Mouse (Mus musculus) midbrain, embryonic 14.5 days (tissue): Measurements from ENCODE around the gene Simc1. TPM values are rescaled to one million over a fixed set of nuclear protein-coding genes. Genes with fewer than 3 reads are reported as not detected.

Experiments used
- ATAC-seq: fragments of 200-750 bp; cut with Nextera tagmentation; 2 replicates; pipeline ENCODE4 v1.8.0; 2017; ENCODE audit warnings: moderate number of reproducible peaks, moderate library complexity; ENCODE audit not compliant: low FRiP score, low TSS enrichment
- DNase-seq: peaks from one replicate; pipeline ENCODE4 v3.0.0-alpha.2; 2015
- H3K27ac ChIP-seq: fragments of 300-500 bp; sonication (generic); replicated peaks from 2 replicates; pipeline ENCODE4 v1.5.1; 2014; ENCODE audit warnings: mild to moderate bottlenecking, low read depth, low read length, moderate library complexity
- H3K27me3 ChIP-seq: fragments of 300-500 bp; sonication (generic); 2 replicates; pipeline ENCODE4 v1.6.1; 2014; ENCODE audit warnings: low read length, control low read depth, mixed read lengths; ENCODE audit not compliant: control insufficient read depth, insufficient read depth
- H3K36me3 ChIP-seq: fragments of 300-500 bp; sonication (generic); 2 replicates; pipeline ENCODE4 v1.6.1; 2014; ENCODE audit warnings: low read length, control low read depth; ENCODE audit not compliant: control insufficient read depth, insufficient read depth
- H3K4me1 ChIP-seq: fragments of 300-500 bp; sonication (generic); 2 replicates; pipeline ENCODE4 v1.6.1; 2014; ENCODE audit warnings: mild to moderate bottlenecking, antibody characterized with exemption, low read length, control low read depth; ENCODE audit not compliant: control insufficient read depth, insufficient read depth
- H3K4me2 ChIP-seq: fragments of 300-500 bp; sonication (generic); 2 replicates; pipeline ENCODE4 v1.6.1; 2014; ENCODE audit warnings: mild to moderate bottlenecking, low read length, moderate library complexity
- H3K4me3 ChIP-seq: fragments of 300-500 bp; sonication (generic); replicated peaks from 2 replicates; pipeline ENCODE4 v1.5.1; 2014; ENCODE audit warnings: low read depth, low read length
- H3K9ac ChIP-seq: fragments of 300-500 bp; sonication (generic); replicated peaks from 2 replicates; pipeline ENCODE4 v1.6.1; 2014; ENCODE audit warnings: mild to moderate bottlenecking, low read length, moderate library complexity
- H3K9me3 ChIP-seq: fragments of 300-500 bp; sonication (generic); 2 replicates; pipeline ENCODE4 v1.6.1; 2016; ENCODE audit warnings: low read length, control low read depth, mixed read lengths; ENCODE audit not compliant: control insufficient read depth
- WGBS: fragments of 180-500 bp; shearing (Covaris S2); extraction: QIAGEN DNeasy Blood & Tissue Kit; methylation state at CpG from one replicate; pipeline ENCODE4 v1.1.7; 2014; 5-methylcytosine and 5-hydroxymethylcytosine counted together
- polyA plus RNA-seq: library from polyadenylated mRNA; unstranded; fragments of >200 nt; fragmentation: Nextera tagmentation; extraction: Ambion mirVana; gene quantifications from 2 replicates; pipeline ENCODE4 v1.2.1, GENCODE M21; 2014

Gene Simc1
- polyA plus RNA-seq, result 23.3 and 27.9 TPM in 2 replicates

DNA sequence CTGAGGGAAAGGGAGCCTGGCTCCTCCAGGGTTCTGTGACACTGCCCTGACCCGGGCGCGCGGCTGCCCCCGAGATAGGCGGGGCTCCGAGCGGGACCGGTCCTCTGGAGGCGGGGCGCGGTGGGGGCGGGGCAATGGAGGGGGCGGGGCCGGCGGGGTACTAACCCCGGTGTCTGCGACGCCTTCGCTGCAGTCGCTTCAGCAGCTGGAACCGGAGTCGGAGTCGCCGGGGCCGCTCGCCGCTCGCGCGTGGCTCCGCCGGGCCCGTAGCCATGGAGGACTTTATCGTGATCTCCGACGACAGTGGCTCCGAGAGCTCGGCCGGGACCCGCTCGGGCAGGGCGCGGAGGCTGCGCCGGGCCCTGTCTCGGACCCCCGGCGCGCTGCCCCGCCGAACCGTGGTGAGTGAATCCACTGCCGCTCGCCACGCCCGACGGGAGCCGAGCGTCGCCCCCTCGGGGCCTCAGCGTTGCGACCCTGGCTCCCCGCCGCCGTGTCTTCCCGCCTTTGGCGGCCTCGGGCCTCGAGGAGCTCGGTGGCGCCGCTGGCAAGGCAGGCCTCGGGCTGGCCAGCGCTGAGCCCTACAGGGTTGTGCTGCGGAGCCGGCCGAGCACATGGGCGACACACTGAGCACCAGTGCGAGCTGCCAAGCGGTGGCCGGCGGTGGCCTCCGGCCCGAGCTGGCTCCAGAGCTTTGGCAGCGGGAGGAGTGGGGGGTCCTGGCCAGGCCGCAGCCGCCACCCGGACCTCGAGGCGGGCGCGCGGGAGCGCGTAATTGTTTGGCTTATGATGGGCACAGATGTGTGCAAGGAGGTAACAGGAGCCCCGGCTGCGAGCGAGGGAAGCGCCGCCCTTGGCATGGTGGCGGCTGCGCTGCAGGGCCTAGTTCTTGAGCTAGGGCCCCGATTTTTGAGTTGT, at the start of gene Simc1:
Gene Simc1, plus strand, starts transcription at position 176 of the 918 bp plus-strand sequence.
- H3K4me2 ChIP-seq, result peak within 1 kb of the TSS; percentile 61
- peak within 1 kb of the TSS; percentile 77 for H3K4me3 ChIP-seq
- H3K27me3 ChIP-seq, result no peaks in the 10 kb centered on the region
- ATAC-seq (peak; percentile 91), DNase-seq (peak; percentile 81)
- H3K27ac ChIP-seq, result peak within 1 kb of the TSS; percentile 83
- H3K9me3 ChIP-seq, result no peaks in the 10 kb centered on the region
- under 1% methylated on average over 103 of the region's 105 CpGs for WGBS
- no peaks in the 10 kb centered on the region for H3K36me3 ChIP-seq
- peak within 1 kb of the TSS; percentile 87 for H3K9ac ChIP-seq
- H3K4me1 ChIP-seq, result peaks cover 16% of the 10 kb centered on the region

DNA sequence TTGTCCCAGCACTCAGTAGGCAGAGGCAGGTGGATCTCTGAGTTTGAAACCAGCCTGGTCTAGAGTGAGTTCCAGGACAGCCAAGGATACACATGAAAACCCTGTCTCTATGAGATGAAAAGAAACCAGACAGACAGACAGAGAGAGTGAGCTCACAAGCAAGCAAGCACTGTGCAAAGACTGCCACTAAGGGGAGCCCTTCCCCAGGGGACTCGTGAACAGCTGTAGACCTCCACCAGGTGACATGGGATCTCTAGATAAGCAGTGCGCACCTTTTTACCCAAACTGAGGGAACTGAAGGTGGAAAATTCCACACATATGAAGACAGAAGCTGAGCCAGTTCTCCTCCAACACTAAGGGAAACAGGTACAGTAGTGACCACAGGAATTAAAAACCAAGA, 46.5 kb upstream of the Simc1 start:
- Histone ChIP-seq H3K36me3 (peaks cover 64% of the 10 kb centered on the region), H3K9me3 (no peaks in the 10 kb centered on the region), H3K4me1 (no peaks in the 10 kb centered on the region), H3K27me3 (no peaks in the 10 kb centered on the region), H3K9ac (no peak overlapping the region), H3K4me3 (no peak overlapping the region), H3K4me2 (no peak overlapping the region), H3K27ac (no peak overlapping the region)
- 78% methylated on average over 2 of the region's 2 CpGs for WGBS
- no peak for DNase-seq
- no peak for ATAC-seq

DNA sequence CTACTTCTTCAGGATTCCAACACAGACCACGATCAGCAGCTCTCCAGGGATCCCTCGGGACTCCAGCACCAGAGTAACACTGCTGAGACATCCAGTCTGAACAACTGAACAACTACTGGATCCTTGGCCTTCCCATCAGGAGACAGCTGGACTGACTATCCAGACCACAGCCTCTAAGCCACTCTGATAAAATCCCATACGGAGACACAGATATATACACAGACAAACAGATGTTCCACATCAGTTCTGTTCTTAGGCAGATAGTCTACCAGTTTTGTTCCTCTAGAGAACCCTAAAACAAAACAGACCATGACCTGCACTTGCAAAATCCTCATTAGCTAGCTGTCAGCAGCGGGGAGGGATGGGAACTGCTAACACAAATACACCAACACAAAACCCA, 44.3 kb upstream of the Simc1 start:
- DNase-seq, result no peak
- ATAC-seq, result no peak
- H3K9ac ChIP-seq, result no peak overlapping the region
- no peaks in the 10 kb centered on the region for H3K4me1 ChIP-seq
- 95% methylated on average over 4 of the region's 4 CpGs for WGBS
- no peak overlapping the region for H3K4me3 ChIP-seq
- H3K4me2 ChIP-seq, result no peak overlapping the region
- H3K27ac ChIP-seq, result no peak overlapping the region
- no peaks in the 10 kb centered on the region for H3K27me3 ChIP-seq
- H3K9me3 ChIP-seq, result no peaks in the 10 kb centered on the region
- H3K36me3 ChIP-seq, result peaks cover 82% of the 10 kb centered on the region

DNA sequence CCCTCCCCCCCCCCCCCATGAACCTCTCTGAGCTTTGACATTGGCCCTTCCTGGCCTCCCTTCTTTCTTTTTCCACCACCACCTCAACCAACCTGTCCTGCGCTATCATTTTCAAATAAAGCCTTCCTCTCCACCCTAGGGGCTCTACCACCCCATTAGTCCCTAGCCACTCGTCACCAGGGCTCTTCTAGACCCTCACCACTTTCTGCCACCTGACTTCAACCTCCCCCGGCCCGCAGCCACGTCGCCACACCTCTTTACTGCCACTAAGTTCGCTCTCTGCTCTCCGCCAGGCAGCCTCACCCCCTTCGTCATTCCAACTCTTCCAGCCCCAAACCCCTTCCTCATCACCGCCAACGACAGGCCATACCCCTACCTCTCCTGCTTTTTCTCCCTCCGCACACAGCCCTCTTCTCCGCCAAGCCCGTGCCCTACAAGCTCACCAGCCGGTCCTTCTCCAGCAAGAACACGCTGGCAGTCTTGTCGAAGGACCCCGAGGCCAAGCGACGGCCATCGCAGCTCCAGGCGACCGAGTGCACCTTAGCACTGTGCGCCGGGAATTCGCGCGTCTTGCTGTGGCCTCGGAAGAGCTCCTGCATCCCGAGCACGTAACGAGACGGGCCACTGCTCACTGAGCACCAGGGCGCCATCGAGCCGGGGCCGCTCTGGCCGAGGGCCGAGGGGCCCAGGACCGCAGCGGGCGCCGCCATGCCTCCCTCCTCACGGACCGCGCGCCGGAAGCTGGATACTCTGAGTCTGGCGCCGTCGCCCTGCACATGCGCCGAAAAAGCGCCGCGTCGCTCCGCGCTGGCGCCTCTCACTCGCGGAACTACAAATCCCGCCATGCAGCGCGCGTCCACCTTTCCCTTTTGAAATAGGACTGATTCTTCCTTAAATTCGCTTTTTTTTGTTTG, 35.2 kb upstream of the Simc1 start, which contains the start of gene Thoc3:
Gene Thoc3, minus strand, starts transcription at position 752 of the 914 bp plus-strand sequence.
- Histone ChIP-seq H3K4me2 (peak within 1 kb of the TSS; percentile 84), H3K9ac (peak within 1 kb of the TSS; percentile 84), H3K27me3 (no peaks in the 10 kb centered on the region), H3K27ac (peak within 1 kb of the TSS; percentile 45), H3K9me3 (no peaks in the 10 kb centered on the region; the same call in 1 of the 2 replicates), H3K4me1 (peaks cover 8% of the 10 kb centered on the region), H3K4me3 (peak within 1 kb of the TSS; percentile 92), H3K36me3 (peaks cover 35% of the 10 kb centered on the region)
- WGBS, result under 1% methylated on average over 67 of the region's 67 CpGs
- DNase-seq, result peak; percentile 97
- peak; percentile 95 for ATAC-seq

DNA sequence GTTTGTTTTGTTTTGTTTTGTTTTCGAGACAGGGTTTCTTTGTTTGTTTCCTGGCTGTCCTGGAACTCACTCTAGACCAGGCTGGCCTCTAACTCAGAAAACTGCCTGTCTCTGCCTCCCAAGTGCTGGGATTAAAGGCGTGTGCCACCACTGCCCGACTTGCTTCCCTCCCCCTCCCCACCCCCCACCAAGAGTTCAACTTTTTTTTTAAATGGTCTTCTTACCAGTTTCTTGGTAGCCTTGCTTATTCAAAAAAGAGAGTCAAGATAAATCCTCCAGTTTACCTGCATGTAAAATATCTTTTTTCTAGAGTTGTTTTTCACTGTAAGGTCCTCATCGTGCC, 34.6 kb upstream of the Simc1 start:
- Histone ChIP-seq H3K36me3 (peaks cover 29% of the 10 kb centered on the region), H3K9ac (peak overlapping the region; percentile 84; the same call in 1 of the 2 replicates), H3K4me2 (peak overlapping the region; percentile 84), H3K27ac (no peak overlapping the region), H3K27me3 (no peaks in the 10 kb centered on the region), H3K9me3 (no peaks in the 10 kb centered on the region; the same call in 1 of the 2 replicates), H3K4me1 (peaks cover 8% of the 10 kb centered on the region), H3K4me3 (peak overlapping the region; percentile 92)
- ATAC-seq, result peak; percentile 68; the same call in 1 of the 2 replicates
- WGBS, result 16% methylated on average over 4 of the region's 4 CpGs
- DNase-seq, result no peak

DNA sequence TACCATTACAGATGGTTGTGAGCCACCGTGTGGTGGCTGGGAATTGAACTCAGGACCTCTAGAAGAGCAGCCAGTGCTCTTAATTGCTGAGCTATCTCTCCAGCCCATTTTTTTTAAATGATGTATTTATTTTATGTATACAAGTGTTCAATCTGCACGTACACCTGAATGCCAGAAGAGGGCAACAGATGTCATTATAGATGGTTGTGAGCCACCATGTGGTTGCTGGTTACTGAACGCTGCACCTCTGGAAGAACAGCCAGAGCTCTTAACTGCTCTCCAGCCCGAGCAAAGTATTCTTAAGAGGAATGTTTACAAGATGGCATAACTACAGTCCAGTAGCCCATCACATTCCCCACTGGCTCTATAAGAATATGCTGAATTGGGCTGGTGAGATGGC, 31.6 kb upstream of the Simc1 start:
- Histone ChIP-seq H3K27me3 (no peaks in the 10 kb centered on the region), H3K4me2 (no peak overlapping the region), H3K9me3 (no peaks in the 10 kb centered on the region; the same call in 1 of the 2 replicates), H3K27ac (no peak overlapping the region), H3K36me3 (peaks cover under 1% of the 10 kb centered on the region; the same call in 1 of the 2 replicates), H3K9ac (no peak overlapping the region), H3K4me3 (no peak overlapping the region), H3K4me1 (peaks cover 8% of the 10 kb centered on the region)
- ATAC-seq (no peak), DNase-seq (no peak)
- WGBS, result 84% methylated on average over 4 of the region's 4 CpGs

DNA sequence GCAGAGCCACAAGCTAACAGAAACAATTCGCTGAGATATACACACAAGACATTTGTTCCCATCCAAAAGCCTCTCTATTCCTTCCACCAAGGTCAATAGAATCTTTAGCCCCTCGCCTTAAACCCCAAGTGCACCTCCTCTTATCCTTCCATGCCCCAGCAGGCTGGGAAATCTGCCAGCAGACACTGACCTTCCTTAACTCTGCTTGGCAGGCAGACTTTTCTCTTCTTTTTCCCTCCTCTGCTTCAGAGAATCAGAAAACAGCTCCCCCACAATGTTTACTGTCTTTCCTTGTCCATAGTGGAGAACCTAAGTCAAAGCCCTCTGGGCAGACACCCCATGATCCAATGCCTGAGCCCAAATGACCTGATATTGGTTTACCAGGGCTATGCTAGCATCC, 28.6 kb upstream of the Simc1 start:
- no peaks in the 10 kb centered on the region for H3K36me3 ChIP-seq
- WGBS, result 69% methylated on average over 2 of the region's 2 CpGs
- no peak overlapping the region for H3K4me2 ChIP-seq
- no peaks in the 10 kb centered on the region; the same call in 1 of the 2 replicates for H3K9me3 ChIP-seq
- no peak overlapping the region for H3K9ac ChIP-seq
- no peaks in the 10 kb centered on the region for H3K4me1 ChIP-seq
- no peaks in the 10 kb centered on the region for H3K27me3 ChIP-seq
- no peak for ATAC-seq
- DNase-seq, result no peak
- H3K4me3 ChIP-seq, result no peak overlapping the region
- no peak overlapping the region for H3K27ac ChIP-seq

DNA sequence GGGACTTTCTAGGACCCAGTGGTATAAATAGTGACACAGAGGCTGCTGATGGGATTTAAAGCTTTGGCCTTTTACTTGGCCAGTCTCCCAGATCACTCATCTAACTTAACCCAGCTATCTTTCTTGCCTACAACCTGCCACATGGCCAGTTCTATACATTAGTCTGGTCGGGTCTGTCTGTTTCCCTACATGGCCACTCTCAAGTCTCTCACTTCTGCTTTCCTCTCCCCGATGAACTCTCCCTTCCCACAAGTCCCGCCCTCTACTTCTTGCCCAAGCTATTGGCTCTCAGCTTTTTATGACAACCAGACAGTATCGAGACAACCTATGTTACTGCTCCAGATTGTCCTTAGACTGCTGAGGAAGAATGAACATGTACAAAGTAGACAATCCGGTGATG, 27.9 kb upstream of the Simc1 start:
- H3K4me3 ChIP-seq, result no peak overlapping the region
- H3K27me3 ChIP-seq, result no peaks in the 10 kb centered on the region
- H3K4me1 ChIP-seq, result no peaks in the 10 kb centered on the region
- no peak overlapping the region for H3K9ac ChIP-seq
- WGBS, result 84% methylated on average over 5 of the region's 5 CpGs
- ATAC-seq, result no peak
- no peaks in the 10 kb centered on the region; the same call in 1 of the 2 replicates for H3K9me3 ChIP-seq
- H3K27ac ChIP-seq, result no peak overlapping the region
- H3K4me2 ChIP-seq, result no peak overlapping the region
- DNase-seq, result no peak
- H3K36me3 ChIP-seq, result no peaks in the 10 kb centered on the region
